Mouse (Mus musculus) liver, embryonic 11.5 days (tissue): ENCODE data around the gene Serping1. TPM values are rescaled to one million over a fixed set of nuclear protein-coding genes. Genes with fewer than 3 reads are reported as not detected.
"Not testable (repeated sequence)": the region's sequence is repeated elsewhere in the genome, so short reads cannot be mapped to it uniquely, and the experiment has no call there.

ENCODE experiments used
- ATAC-seq: fragments of 200-750 bp; cut with Nextera tagmentation; replicated peaks from 2 replicates; pipeline ENCODE4 v1.8.0; 2017; ENCODE audit warnings: moderate number of reproducible peaks, mild to moderate bottlenecking, moderate TSS enrichment, moderate library complexity; ENCODE audit not compliant: low FRiP score
- DNase-seq: peaks from one replicate; pipeline ENCODE4 v3.0.0-alpha.2; 2017; ENCODE audit warnings: low spot score
- H3K27ac ChIP-seq: fragments of 300-500 bp; sonication (generic); 2 replicates; pipeline ENCODE4 v1.5.1; 2014; ENCODE audit warnings: mild to moderate bottlenecking, low read depth, low read length, control low read depth
- H3K27me3 ChIP-seq: fragments of 300-500 bp; sonication (generic); replicated peaks from 2 replicates; pipeline ENCODE4 v1.6.1; 2014; ENCODE audit warnings: low read length, mixed read lengths; ENCODE audit not compliant: control insufficient read depth, insufficient read depth
- H3K36me3 ChIP-seq: fragments of 300-500 bp; sonication (generic); 2 replicates; pipeline ENCODE4 v1.6.1; 2014; ENCODE audit warnings: mild to moderate bottlenecking, low read length, moderate library complexity, mixed read lengths; ENCODE audit not compliant: control insufficient read depth, insufficient read depth
- H3K4me1 ChIP-seq: fragments of 300-500 bp; sonication (generic); replicated peaks from 2 replicates; pipeline ENCODE4 v1.6.1; 2014; ENCODE audit warnings: low read length, mixed read lengths; ENCODE audit not compliant: control insufficient read depth, insufficient read depth
- H3K4me2 ChIP-seq: fragments of 300-500 bp; sonication (generic); 2 replicates; pipeline ENCODE4 v1.6.1; 2014; ENCODE audit warnings: mild to moderate bottlenecking, control low read depth, moderate library complexity
- H3K4me3 ChIP-seq: fragments of 300-500 bp; sonication (generic); 2 replicates; pipeline ENCODE4 v1.5.1; 2014; ENCODE audit warnings: low read depth, low read length, control low read depth
- H3K9ac ChIP-seq: fragments of 300-500 bp; sonication (generic); 2 replicates; pipeline ENCODE4 v1.6.1; 2014; ENCODE audit warnings: low read depth, low read length, control low read depth
- H3K9me3 ChIP-seq: fragments of 300-500 bp; sonication (generic); 2 replicates; pipeline ENCODE4 v1.6.1; 2016; ENCODE audit warnings: low read length, inconsistent platforms, mixed read lengths; ENCODE audit not compliant: control insufficient read depth
- WGBS: fragments of 180-500 bp; shearing (Covaris S2); extraction: QIAGEN DNeasy Blood & Tissue Kit; methylation state at CpG from one replicate; pipeline ENCODE4 v1.1.7; 2014; 5-methylcytosine and 5-hydroxymethylcytosine counted together
- polyA plus RNA-seq: library from polyadenylated mRNA; unstranded; fragments of >200 nt; fragmentation: Nextera tagmentation; extraction: Ambion mirVana; gene quantifications from 2 replicates; pipeline ENCODE4 v1.2.1, GENCODE M21; 2014

Serping1 gene
- polyA plus RNA-seq, 1 experiment from 2014 or later, result 38.4 TPM

DNA sequence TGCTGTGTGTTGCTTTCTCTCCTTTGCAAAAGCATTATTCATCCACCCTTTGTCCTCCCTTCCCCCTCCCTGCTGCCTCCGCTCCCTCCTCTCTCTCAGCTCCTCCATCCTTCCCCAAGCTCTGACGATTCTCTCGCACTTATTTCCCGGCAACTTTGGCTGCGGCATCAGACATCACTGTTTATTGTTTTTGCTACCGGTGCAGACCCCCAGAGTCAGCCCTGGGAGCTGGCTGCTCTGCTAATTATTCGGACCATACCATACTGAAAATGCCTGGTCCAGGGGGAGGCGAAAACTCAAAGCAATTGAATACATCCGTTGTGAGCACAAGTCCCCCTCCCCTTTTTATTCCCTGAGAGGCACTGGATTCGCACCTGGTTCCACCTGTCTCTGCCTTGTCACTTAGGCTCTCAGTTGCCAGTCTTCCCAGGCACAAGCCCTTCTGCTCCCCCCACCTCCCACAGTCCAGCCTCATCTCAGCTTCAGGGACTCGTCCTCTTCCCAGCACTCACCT lies 40.8 kb downstream of the Serping1 start:
- peaks cover 21% of the 10 kb centered on the region for H3K27me3 ChIP-seq
- H3K9ac ChIP-seq, result peak overlapping the region; percentile 69
- WGBS, result 2% methylated on average over 11 of the region's 11 CpGs
- H3K27ac ChIP-seq, result peak overlapping the region; percentile 85
- H3K9me3 ChIP-seq, result no peaks in the 10 kb centered on the region
- peak overlapping the region; percentile 68 for H3K4me2 ChIP-seq
- no peaks in the 10 kb centered on the region for H3K36me3 ChIP-seq
- ATAC-seq, result no peak
- peaks cover 57% of the 10 kb centered on the region for H3K4me1 ChIP-seq
- DNase-seq, result peak; percentile 57
- H3K4me3 ChIP-seq, result peak overlapping the region; percentile 51

DNA sequence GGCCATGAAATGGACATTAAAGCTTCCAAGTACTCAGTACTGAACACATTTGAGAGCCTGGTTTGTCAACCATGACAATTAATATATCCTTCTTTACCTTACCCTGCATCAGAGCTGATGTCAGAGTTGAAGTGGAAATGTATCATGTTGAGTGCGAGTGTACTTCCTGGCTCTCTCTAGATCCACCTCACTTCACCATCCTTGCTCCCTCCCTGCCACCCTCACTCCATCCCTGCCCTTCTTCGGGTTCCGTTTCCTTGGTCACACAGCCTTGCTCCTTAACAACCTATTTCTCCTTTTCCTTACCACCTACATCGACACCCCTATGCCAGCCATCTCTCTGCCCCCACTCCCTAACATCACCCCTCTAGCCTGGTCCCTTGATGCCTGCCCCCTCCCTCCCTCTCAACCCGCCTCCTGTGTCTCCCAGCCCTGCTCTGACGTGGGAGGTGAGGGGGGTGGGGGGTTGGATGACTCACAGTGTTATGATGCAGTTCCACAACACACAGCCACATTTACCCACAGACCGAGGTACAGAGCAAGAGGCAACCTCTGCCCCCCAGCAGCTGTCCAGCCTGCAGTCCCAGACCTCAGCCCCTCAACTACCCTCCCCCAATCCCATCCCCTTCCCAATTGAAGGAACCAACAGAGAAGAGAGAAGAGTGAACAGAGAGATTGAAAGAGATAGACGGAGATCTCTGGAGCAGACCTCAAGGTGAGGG lies 41.5 kb downstream of the Serping1 start, which contains the start of gene Ypel4:
Gene Ypel4, plus strand, starts transcription at position 480 of the 722 bp plus-strand sequence.
- Histone ChIP-seq H3K4me1 (peaks cover 52% of the 10 kb centered on the region), H3K4me3 (peak within 1 kb of the TSS; percentile 51), H3K9ac (peak within 1 kb of the TSS; percentile 69), H3K27ac (peak within 1 kb of the TSS; percentile 85), H3K4me2 (peak within 1 kb of the TSS; percentile 68), H3K9me3 (no peaks in the 10 kb centered on the region), H3K27me3 (peaks cover 21% of the 10 kb centered on the region), H3K36me3 (no peaks in the 10 kb centered on the region)
- DNase-seq (peak; percentile 61), ATAC-seq (peak; percentile 46)
- WGBS, result 6% methylated on average over 8 of the region's 8 CpGs

GRCm38 (mm10) chr2:84732394-84732793 lies 42.9 kb downstream of the Serping1 start:
- Histone ChIP-seq H3K9me3 (no peaks in the 10 kb centered on the region), H3K36me3 (no peaks in the 10 kb centered on the region), H3K4me3 (no peak overlapping the region), H3K27ac (no peak overlapping the region), H3K4me1 (peaks cover 39% of the 10 kb centered on the region), H3K27me3 (peaks cover 16% of the 10 kb centered on the region), H3K9ac (no peak overlapping the region), H3K4me2 (no peak overlapping the region)
- WGBS, result 77% methylated on average over 1 of the region's 1 CpGs
- DNase-seq (no peak), ATAC-seq (no peak)

- WGBS, result 85% methylated on average over 3 of the region's 3 CpGs
These were observed 44.0 kb downstream of the Serping1 start for GRCm38 (mm10) chr2:84731206-84731605.

DNA sequence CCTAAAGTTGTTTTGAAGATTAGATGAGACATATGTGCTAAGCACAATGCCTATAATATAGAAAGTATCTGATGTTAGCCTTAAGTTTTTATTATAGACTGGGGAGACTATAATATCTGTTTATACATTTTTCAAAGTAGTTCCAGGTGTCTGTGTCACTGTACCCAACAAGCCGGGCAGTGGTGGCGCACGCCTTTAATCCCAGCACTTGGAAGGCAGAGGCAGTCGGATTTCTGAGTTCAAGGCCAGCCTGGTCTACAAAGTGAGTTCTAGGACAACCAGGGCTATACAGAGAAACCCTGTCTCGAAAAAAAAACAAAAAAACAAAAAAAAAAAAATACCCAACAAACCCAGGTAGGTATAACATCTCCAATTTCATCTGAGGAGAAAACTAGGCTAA lies 47.1 kb downstream of the Serping1 start:
- Histone ChIP-seq H3K4me2 (peak overlapping the region; percentile 73; the same call in 1 of the 2 replicates), H3K4me1 (peaks cover 12% of the 10 kb centered on the region), H3K36me3 (peaks cover 13% of the 10 kb centered on the region)
- H3K27me3 ChIP-seq, H3K27ac ChIP-seq, DNase-seq, H3K9ac ChIP-seq, ATAC-seq, H3K4me3 ChIP-seq, H3K9me3 ChIP-seq: not testable (repeated sequence)
- 82% methylated on average over 5 of the region's 5 CpGs for WGBS

More at GRCm38 (mm10) chr2:84731206-84731605, 44.0 kb downstream of the Serping1 start:
- Histone ChIP-seq H3K27ac (no peak overlapping the region), H3K9me3 (no peaks in the 10 kb centered on the region), H3K27me3 (peaks cover 7% of the 10 kb centered on the region; the same call in 1 of the 2 replicates), H3K4me2 (no peak overlapping the region), H3K4me1 (peaks cover 31% of the 10 kb centered on the region), H3K4me3 (no peak overlapping the region), H3K9ac (no peak overlapping the region), H3K36me3 (no peaks in the 10 kb centered on the region)
- ATAC-seq, result no peak
- no peak for DNase-seq

DNA sequence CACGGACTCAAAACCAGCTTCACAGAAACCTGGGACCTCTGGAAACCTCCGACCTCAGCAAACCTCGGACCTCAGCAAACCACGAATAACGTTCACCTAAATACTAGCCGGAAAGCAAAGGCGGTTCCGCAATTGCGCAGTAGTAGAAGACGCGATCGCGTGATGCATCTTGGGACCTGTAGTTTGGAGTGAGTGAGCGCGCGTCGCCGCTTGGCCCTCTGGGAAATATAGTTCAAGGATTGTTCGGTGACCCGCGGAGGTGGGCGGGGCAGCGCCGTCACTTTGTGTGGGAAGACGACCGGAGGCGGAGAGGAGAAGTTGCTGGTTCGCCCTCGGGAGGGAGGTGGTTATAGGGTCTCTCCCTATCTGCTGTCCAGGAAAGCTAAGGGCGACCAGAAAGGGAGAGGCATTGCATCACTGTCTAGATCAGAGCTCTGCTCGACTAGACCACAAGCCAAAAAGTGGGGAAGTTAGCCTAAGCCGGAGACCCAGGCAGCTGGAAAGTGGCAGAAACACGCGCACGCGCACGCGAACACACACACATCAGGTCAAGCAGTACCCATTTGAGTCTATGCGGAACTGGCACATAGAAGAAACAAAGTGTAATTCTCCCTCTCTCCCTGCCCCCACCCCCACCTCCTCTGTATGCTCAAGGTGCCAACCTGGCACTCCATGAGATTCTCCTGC lies 47.9 kb downstream of the Serping1 start, which contains the start of gene Clp1:
Gene Clp1, minus strand, starts transcription at position 179 of the 687 bp plus-strand sequence.
- DNase-seq, result peak; percentile 95
- Histone ChIP-seq H3K27me3 (no peaks in the 10 kb centered on the region), H3K4me3 (peak within 1 kb of the TSS; percentile 73), H3K4me1 (peaks cover 12% of the 10 kb centered on the region), H3K4me2 (peak within 1 kb of the TSS; percentile 88), H3K27ac (peak within 1 kb of the TSS; percentile 64), H3K9ac (peak within 1 kb of the TSS; percentile 65), H3K9me3 (no peaks in the 10 kb centered on the region), H3K36me3 (peaks cover 13% of the 10 kb centered on the region)
- WGBS, result under 1% methylated on average over 39 of the region's 39 CpGs
- ATAC-seq, result peak; percentile 94

DNA sequence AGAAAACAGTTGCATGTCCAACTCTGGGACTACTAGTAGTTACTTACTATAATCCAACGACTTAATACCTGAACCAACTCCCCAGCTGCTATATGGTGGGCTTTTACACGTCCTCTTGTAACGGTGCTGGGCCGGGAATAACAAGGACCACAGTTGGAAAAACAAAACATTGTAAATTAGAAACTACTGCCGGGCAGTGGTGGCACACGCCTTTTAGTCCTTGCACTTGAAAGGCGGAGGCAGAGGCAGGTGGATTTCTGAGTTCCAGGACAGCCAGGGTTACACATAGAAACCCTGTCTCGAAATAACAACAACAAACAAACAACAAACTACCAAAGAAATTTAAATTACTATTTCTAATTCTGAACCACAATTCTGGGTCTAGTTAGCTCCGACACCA lies 48.5 kb downstream of the Serping1 start:
- Histone ChIP-seq H3K4me3 (peak overlapping the region; percentile 73), H3K9me3 (no peaks in the 10 kb centered on the region), H3K4me2 (peak overlapping the region; percentile 88), H3K27me3 (no peaks in the 10 kb centered on the region), H3K9ac (peak overlapping the region; percentile 65), H3K27ac (no peak overlapping the region; the same call in 1 of the 2 replicates), H3K36me3 (peaks cover 13% of the 10 kb centered on the region), H3K4me1 (peaks cover 12% of the 10 kb centered on the region)
- DNase-seq, result peak; percentile 31
- 3% methylated on average over 9 of the region's 9 CpGs for WGBS
- ATAC-seq, result no peak

GRCm38 (mm10) chr2:84725770-84726169 lies 49.5 kb downstream of the Serping1 start:
- Histone ChIP-seq H3K27ac (no peak overlapping the region), H3K4me2 (peak overlapping the region; percentile 88), H3K27me3 (no peaks in the 10 kb centered on the region), H3K36me3 (peaks cover 13% of the 10 kb centered on the region), H3K9ac (no peak overlapping the region; the same call in 1 of the 2 replicates), H3K4me3 (peak overlapping the region; percentile 73), H3K9me3 (no peaks in the 10 kb centered on the region), H3K4me1 (peaks cover 19% of the 10 kb centered on the region)
- no peak for DNase-seq
- WGBS, result 90% methylated on average over 10 of the region's 10 CpGs
- ATAC-seq, result no peak
